Mouse (Mus musculus): ENCODE data around the gene Atp4b. TPM values are rescaled to one million over a fixed set of nuclear protein-coding genes. Genes with fewer than 3 reads are reported as not detected.

Gene Atp4b
- polyA plus RNA-seq, 1 experiment, result not detected

DNA sequence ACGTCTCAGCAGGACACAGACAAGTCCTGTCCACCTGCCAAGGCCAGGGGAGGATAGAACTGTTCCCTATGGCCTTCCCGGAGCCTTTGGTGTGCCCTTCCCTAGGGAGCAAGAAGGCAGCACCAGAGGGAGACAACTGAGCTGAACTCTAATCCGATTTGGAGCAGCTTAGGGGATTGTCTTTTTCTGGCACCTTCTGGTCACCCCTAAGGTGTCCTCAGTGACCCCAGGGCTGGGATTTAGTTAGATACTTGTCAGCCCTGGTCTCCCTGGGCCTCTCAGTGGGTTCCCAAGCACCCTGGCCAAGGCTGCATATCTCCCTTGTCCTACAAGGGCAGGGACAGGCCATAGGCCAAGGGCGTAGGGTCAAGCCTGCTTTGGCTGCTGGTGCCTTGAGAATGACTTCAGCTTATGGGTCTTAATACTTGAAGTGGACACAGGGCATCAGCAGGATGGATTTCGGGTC, 8.1 kb upstream of the Atp4b start, which contains the start of gene Grk1:
TSS of gene Grk1 (plus strand) at position 416 of the 466 bp plus-strand sequence.
- H3K79me3 ChIP-seq (ENCODE audit: low read depth), result no peaks in the 10 kb centered on the region
- no peak within 1 kb of the TSS for H3ac ChIP-seq (ENCODE audit: control insufficient read depth, insufficient read length, low read depth)
- H3K79me2 ChIP-seq (ENCODE audit: control insufficient read depth, insufficient read depth), result no peaks in the 10 kb centered on the region
- H3K36me3 ChIP-seq (ENCODE audit: control insufficient read depth, insufficient read depth), result no peaks in the 10 kb centered on the region
- no peak for TF ChIP-seq MYOG (IDR thresholded peaks at IDR 0.05; ENCODE audit: control insufficient read depth, extremely low read depth, insufficient read length)
- no peak for TF ChIP-seq USF1 (IDR thresholded peaks at IDR 0.05; ENCODE audit: low read depth)
- TF ChIP-seq MAX (IDR thresholded peaks at IDR 0.05), result no peak
- no peak for TF ChIP-seq FOSL1 (IDR thresholded peaks at IDR 0.05; ENCODE audit: insufficient read depth, low read length, poor library complexity, severe bottlenecking)
- TF ChIP-seq CTCF (IDR thresholded peaks at IDR 0.05; ENCODE audit: control insufficient read depth, insufficient read depth, insufficient read length), result no peak
- TF ChIP-seq MYOD1 (IDR thresholded peaks at IDR 0.05; ENCODE audit: control insufficient read depth, insufficient read length, low read depth), result no peak
- TF ChIP-seq CEBPB (IDR thresholded peaks at IDR 0.05; ENCODE audit: low read depth), result no peak
- no peak within 1 kb of the TSS for H3K4me3 ChIP-seq (ENCODE audit: insufficient read depth, poor library complexity, severe bottlenecking)
- peaks cover 49% of the 10 kb centered on the region for H3K27me3 ChIP-seq (ENCODE audit: control insufficient read depth, insufficient read depth, insufficient read length)

DNA sequence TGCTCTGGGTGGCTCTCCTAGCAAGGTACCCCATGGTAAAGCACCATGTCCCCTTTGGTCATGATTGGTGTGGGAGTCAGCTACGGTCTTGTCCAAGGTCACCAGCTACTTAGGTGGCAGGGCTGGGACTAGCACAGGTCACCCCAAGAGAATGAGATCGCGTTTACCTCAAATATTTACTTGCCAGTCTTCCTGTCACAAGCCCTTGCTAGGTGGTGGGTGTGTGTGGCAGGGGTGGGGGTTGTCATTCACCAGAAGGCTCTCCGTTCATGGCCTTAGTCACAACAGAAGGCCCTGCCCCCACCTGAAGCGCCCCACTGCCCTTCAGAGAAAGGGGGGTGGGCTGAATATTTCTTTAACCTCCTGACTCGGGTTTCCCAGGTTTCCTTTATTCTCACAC, 6.9 kb upstream of the Atp4b start:
- no peak for TF ChIP-seq FOSL1 (IDR thresholded peaks at IDR 0.05; ENCODE audit: insufficient read depth, low read length, poor library complexity, severe bottlenecking)
- no peak for TF ChIP-seq CEBPB (IDR thresholded peaks at IDR 0.05; ENCODE audit: low read depth)
- no peak for TF ChIP-seq MAX (IDR thresholded peaks at IDR 0.05)
- Histone ChIP-seq H3ac (ENCODE audit: control insufficient read depth, insufficient read length, low read depth) (no peak overlapping the region), H3K27me3 (ENCODE audit: control insufficient read depth, insufficient read depth, insufficient read length) (peaks cover 37% of the 10 kb centered on the region), H3K79me2 (ENCODE audit: control insufficient read depth, insufficient read depth) (no peaks in the 10 kb centered on the region), H3K79me3 (ENCODE audit: low read depth) (no peaks in the 10 kb centered on the region), H3K4me3 (ENCODE audit: insufficient read depth, poor library complexity, severe bottlenecking) (no peak overlapping the region), H3K36me3 (ENCODE audit: control insufficient read depth, insufficient read depth) (no peaks in the 10 kb centered on the region)

DNA sequence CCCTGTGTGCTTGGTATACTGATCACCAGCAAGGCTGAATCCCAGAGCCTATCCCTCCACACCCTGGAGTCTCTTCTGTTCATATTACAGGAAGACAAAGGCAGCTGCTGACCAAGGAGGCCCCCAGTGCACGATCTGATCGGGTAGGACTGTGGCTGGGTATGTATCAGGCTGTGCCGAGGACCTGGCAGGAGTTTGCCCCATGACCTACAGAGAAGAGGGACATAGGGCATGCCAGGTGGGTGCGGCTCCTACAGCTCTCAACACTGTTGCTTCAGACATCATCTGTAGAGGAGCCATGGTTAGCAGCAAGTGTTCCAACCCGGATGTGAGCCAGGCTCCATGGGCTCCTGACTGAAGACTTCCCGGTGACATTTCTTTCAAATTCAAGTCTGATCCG, 2.8 kb downstream of the Atp4b start:
- H3K4me3 ChIP-seq (ENCODE audit: insufficient read depth, poor library complexity, severe bottlenecking), result no peak overlapping the region
- H3ac ChIP-seq (ENCODE audit: control insufficient read depth, insufficient read length, low read depth), result no peak overlapping the region
- TF ChIP-seq CTCF (IDR thresholded peaks at IDR 0.05; ENCODE audit: control insufficient read depth, insufficient read depth, insufficient read length), result no peak
- TF ChIP-seq USF1 (IDR thresholded peaks at IDR 0.05; ENCODE audit: low read depth), result no peak
- no peak for TF ChIP-seq FOSL1 (IDR thresholded peaks at IDR 0.05; ENCODE audit: insufficient read depth, low read length, poor library complexity, severe bottlenecking)
- TF ChIP-seq MYOG (IDR thresholded peaks at IDR 0.05; ENCODE audit: control insufficient read depth, extremely low read depth, insufficient read length), result no peak
- TF ChIP-seq CEBPB (IDR thresholded peaks at IDR 0.05; ENCODE audit: low read depth), result no peak
- peaks cover 3% of the 10 kb centered on the region for H3K27me3 ChIP-seq (ENCODE audit: control insufficient read depth, insufficient read depth, insufficient read length)
- no peaks in the 10 kb centered on the region for H3K79me3 ChIP-seq (ENCODE audit: low read depth)
- H3K36me3 ChIP-seq (ENCODE audit: control insufficient read depth, insufficient read depth), result no peaks in the 10 kb centered on the region
- H3K79me2 ChIP-seq (ENCODE audit: control insufficient read depth, insufficient read depth), result no peaks in the 10 kb centered on the region

DNA sequence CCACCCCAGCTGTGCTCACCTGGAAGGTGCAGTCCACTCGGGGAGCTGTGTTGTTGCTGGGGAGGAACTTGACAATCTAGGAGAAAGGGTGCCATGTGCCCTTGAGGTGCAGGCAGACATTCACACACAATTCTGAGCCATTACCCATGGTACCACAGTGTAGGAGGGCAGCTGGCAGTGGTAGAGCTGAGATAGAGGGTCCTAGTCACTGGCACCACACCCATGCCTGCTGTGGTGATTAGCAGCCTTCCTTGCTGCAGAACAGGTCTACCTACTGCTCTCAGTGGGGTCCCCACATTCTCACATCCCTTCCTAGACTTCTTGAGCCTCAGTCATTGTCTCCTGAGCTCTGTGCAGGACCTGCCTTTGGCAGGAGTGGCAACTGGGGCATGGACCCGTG, 7.9 kb downstream of the Atp4b start:
- H3K79me3 ChIP-seq (ENCODE audit: low read depth), result no peaks in the 10 kb centered on the region
- no peak overlapping the region for H3ac ChIP-seq (ENCODE audit: control insufficient read depth, insufficient read length, low read depth)
- H3K79me2 ChIP-seq (ENCODE audit: control insufficient read depth, insufficient read depth), result no peaks in the 10 kb centered on the region
- no peak for TF ChIP-seq MYOD1 (IDR thresholded peaks at IDR 0.05; ENCODE audit: control insufficient read depth, insufficient read length, low read depth)
- TF ChIP-seq MAX (IDR thresholded peaks at IDR 0.05), result no peak
- TF ChIP-seq CTCF (IDR thresholded peaks at IDR 0.05; ENCODE audit: control insufficient read depth, insufficient read depth, insufficient read length), result no peak
- TF ChIP-seq USF1 (IDR thresholded peaks at IDR 0.05; ENCODE audit: low read depth), result no peak
- TF ChIP-seq FOSL1 (IDR thresholded peaks at IDR 0.05; ENCODE audit: insufficient read depth, low read length, poor library complexity, severe bottlenecking), result no peak
- TF ChIP-seq CEBPB (IDR thresholded peaks at IDR 0.05; ENCODE audit: low read depth), result no peak
- TF ChIP-seq MYOG (IDR thresholded peaks at IDR 0.05; ENCODE audit: control insufficient read depth, extremely low read depth, insufficient read length), result no peak
- H3K36me3 ChIP-seq (ENCODE audit: control insufficient read depth, insufficient read depth), result no peaks in the 10 kb centered on the region
- H3K4me3 ChIP-seq (ENCODE audit: insufficient read depth, poor library complexity, severe bottlenecking), result no peak overlapping the region
- H3K27me3 ChIP-seq (ENCODE audit: control insufficient read depth, insufficient read depth, insufficient read length), result no peaks in the 10 kb centered on the region

DNA sequence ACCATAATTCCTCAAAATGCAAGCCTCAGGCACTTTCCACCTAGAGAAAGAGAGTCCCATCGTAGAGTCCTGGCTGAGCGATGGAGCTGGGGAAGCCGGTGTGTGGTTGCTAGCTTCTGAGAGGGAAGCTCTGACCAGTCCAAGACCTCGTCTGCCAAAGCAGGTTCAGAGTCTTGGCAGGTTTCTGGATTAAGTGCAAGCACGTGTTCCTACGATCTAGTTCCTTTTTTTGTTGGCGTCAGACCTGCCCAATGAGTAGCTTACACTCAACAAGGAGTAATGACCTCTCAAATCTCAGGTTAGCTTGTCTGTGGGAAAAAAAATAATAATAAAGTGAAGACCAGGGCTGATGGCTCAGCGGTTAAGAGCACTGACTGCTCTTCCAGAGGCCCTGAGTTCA, 8.9 kb downstream of the Atp4b start:
- Histone ChIP-seq H3ac (ENCODE audit: control insufficient read depth, insufficient read length, low read depth) (no peak overlapping the region), H3K79me3 (ENCODE audit: low read depth) (no peaks in the 10 kb centered on the region), H3K79me2 (ENCODE audit: control insufficient read depth, insufficient read depth) (no peaks in the 10 kb centered on the region), H3K4me3 (ENCODE audit: insufficient read depth, poor library complexity, severe bottlenecking) (no peak overlapping the region), H3K27me3 (ENCODE audit: control insufficient read depth, insufficient read depth, insufficient read length) (no peaks in the 10 kb centered on the region), H3K36me3 (ENCODE audit: control insufficient read depth, insufficient read depth) (no peaks in the 10 kb centered on the region)
- TF ChIP-seq MAX (IDR thresholded peaks at IDR 0.05), result no peak
- no peak for TF ChIP-seq CEBPB (IDR thresholded peaks at IDR 0.05; ENCODE audit: low read depth)
- TF ChIP-seq CTCF (IDR thresholded peaks at IDR 0.05; ENCODE audit: control insufficient read depth, insufficient read depth, insufficient read length), result no peak
- TF ChIP-seq FOSL1 (IDR thresholded peaks at IDR 0.05; ENCODE audit: insufficient read depth, low read length, poor library complexity, severe bottlenecking), result no peak
- TF ChIP-seq MYOD1 (IDR thresholded peaks at IDR 0.05; ENCODE audit: control insufficient read depth, insufficient read length, low read depth), result no peak
- TF ChIP-seq MYOG (IDR thresholded peaks at IDR 0.05; ENCODE audit: control insufficient read depth, extremely low read depth, insufficient read length), result no peak
- TF ChIP-seq USF1 (IDR thresholded peaks at IDR 0.05; ENCODE audit: low read depth), result no peak

DNA sequence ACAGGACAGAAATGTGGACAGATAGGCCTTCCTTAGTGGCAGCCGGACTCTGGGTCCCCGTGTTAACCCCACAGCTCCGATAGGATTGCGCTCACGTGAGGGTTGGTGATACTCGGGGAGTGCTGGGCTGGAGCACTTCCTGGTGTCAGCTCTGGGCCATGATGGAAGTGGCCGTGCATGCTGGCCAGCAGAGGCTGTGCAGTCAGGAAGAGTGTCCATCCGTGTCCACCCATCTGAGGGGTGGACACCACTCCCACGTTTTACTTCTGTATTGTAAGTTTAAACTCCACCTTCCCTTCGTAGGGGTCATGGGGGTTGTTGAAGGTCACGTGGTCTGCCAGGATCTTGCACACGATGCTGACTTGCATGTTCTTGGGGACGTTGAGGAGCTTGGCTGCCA, 10.3 kb downstream of the Atp4b start:
- Histone ChIP-seq H3K27me3 (ENCODE audit: control insufficient read depth, insufficient read depth, insufficient read length) (no peaks in the 10 kb centered on the region), H3ac (ENCODE audit: control insufficient read depth, insufficient read length, low read depth) (no peak overlapping the region), H3K36me3 (ENCODE audit: control insufficient read depth, insufficient read depth) (peaks cover 8% of the 10 kb centered on the region), H3K4me3 (ENCODE audit: insufficient read depth, poor library complexity, severe bottlenecking) (no peak overlapping the region), H3K79me2 (ENCODE audit: control insufficient read depth, insufficient read depth) (no peaks in the 10 kb centered on the region), H3K79me3 (ENCODE audit: low read depth) (no peaks in the 10 kb centered on the region)
- TF ChIP-seq MYOD1 (IDR thresholded peaks at IDR 0.05; ENCODE audit: control insufficient read depth, insufficient read length, low read depth), result no peak
